Mouse (Mus musculus) MEL (cell line): ENCODE data around the gene Syt17.

Experiments used
- CHD1 ChIP-seq: IDR thresholded peaks from 2 replicates; pipeline ENCODE4 v1.6.1; 2012; ENCODE audit warnings: low read depth, mild to moderate bottlenecking, inconsistent platforms, low read length, improper control_type of control experiment
- CHD2 ChIP-seq: IDR thresholded peaks from 2 replicates; pipeline ENCODE4 v1.6.1; 2011; ENCODE audit warnings: low read length, improper control_type of control experiment
- CTCF ChIP-seq, 3 experiments: IDR thresholded peaks in 2 of 3; conservative IDR thresholded peaks in 1 of 3; 2 replicates each; pipeline ENCODE4 v1.5.1; 2011 to 2012; ENCODE audit warnings: low read length in 3 of 3, low read depth in 2 of 3, mild to moderate bottlenecking in 2 of 3, improper control_type of control experiment in 1 of 3, inconsistent platforms in 1 of 3, mixed read lengths in 1 of 3, moderate library complexity in 1 of 3; ENCODE audit not compliant: control insufficient read depth in 1 of 3, insufficient read depth in 1 of 3, poor library complexity in 1 of 3, severe bottlenecking in 1 of 3
- EP300 ChIP-seq, 2 experiments: IDR thresholded peaks; 2 replicates each; pipeline ENCODE4 v1.6.1; 2011; ENCODE audit warnings: improper control_type of control experiment in 2 of 2, low read length in 2 of 2, low read depth in 1 of 2, mild to moderate bottlenecking in 1 of 2
- GABPA ChIP-seq: IDR thresholded peaks from 2 replicates; pipeline ENCODE4 v1.6.1; 2012; ENCODE audit warnings: low read depth, mild to moderate bottlenecking, inconsistent platforms, low read length, improper control_type of control experiment, moderate library complexity
- GATA1 ChIP-seq: IDR thresholded peaks from 2 replicates; pipeline ENCODE4 v1.6.1; 2011; ENCODE audit warnings: low read depth, low read length, improper control_type of control experiment
- KAT2A ChIP-seq: conservative IDR thresholded peaks from 2 replicates; pipeline ENCODE4 v1.6.1; 2012; ENCODE audit warnings: low read depth, low read length, improper control_type of control experiment, inconsistent platforms
- POLR2A ChIP-seq, 2 experiments: IDR thresholded peaks; 2 replicates each; pipeline ENCODE4 v1.6.1; 2011 to 2012; ENCODE audit warnings: low read length in 2 of 2, mild to moderate bottlenecking in 2 of 2, control low read depth in 1 of 2, improper control_type of control experiment in 1 of 2, low read depth in 1 of 2, moderate library complexity in 1 of 2; ENCODE audit not compliant: control insufficient read depth in 1 of 2, insufficient read depth in 1 of 2, poor library complexity in 1 of 2
- TAL1 ChIP-seq: IDR thresholded peaks from 2 replicates; pipeline ENCODE4 v1.6.1; 2012; ENCODE audit warnings: mild to moderate bottlenecking, inconsistent platforms, low read length, moderate library complexity, mixed read lengths
- USF1 ChIP-seq: IDR thresholded peaks from 2 replicates; pipeline ENCODE4 v1.6.1; 2014; ENCODE audit warnings: low read depth, mild to moderate bottlenecking, inconsistent platforms, low read length, improper control_type of control experiment, moderate library complexity

- no peak for TF ChIP-seq KAT2A
- no peak for TF ChIP-seq CHD1
- no peak for TF ChIP-seq EP300 (IDR thresholded peaks at IDR 0.05; ENCODE audit: low read depth in 1 of 2, low read length in 2 of 2)
- no peak for TF ChIP-seq GATA1
- no peak for TF ChIP-seq GABPA
- no peak for TF ChIP-seq USF1
- TF ChIP-seq CTCF (IDR thresholded peaks at IDR 0.05 in 2 of 3, conservative IDR thresholded peaks at IDR 0.05 in 1 of 3; ENCODE audit: control insufficient read depth in 1 of 3, insufficient read depth in 1 of 3, low read depth in 2 of 3, low read length in 3 of 3, poor library complexity in 1 of 3, severe bottlenecking in 1 of 3), result no peak
- no peak for TF ChIP-seq TAL1
- no peak for TF ChIP-seq CHD2
- no peak for TF ChIP-seq POLR2A (IDR thresholded peaks at IDR 0.05; ENCODE audit: control insufficient read depth in 1 of 2, insufficient read depth in 1 of 2, low read depth in 1 of 2, low read length in 2 of 2, poor library complexity in 1 of 2)
Observed at GRCm38 (mm10) chr7:118358977-118359376, 89.0 kb downstream of the Syt17 start.
